Mouse (Mus musculus) heart, embryonic 13.5 days (tissue): Measurements from ENCODE around the gene Rasgef1c. TPM values are rescaled to one million over a fixed set of nuclear protein-coding genes. Genes with fewer than 3 reads are reported as not detected.
A peak's percentile ranks its signal among the peaks of the same experiment; 100 is the strongest.

Source experiments
- ATAC-seq: fragments of 200-750 bp; cut with Nextera tagmentation; 2 replicates; pipeline ENCODE4 v1.8.0; 2017; ENCODE audit warnings: moderate TSS enrichment; ENCODE audit not compliant: insufficient number of reproducible peaks, low FRiP score, low TSS enrichment; ENCODE audit errors: extremely low read depth
- H3K27ac ChIP-seq: fragments of 300-500 bp; sonication (generic); replicated peaks from 2 replicates; pipeline ENCODE4 v1.5.1; 2015; ENCODE audit warnings: moderate library complexity, mild to moderate bottlenecking, inconsistent platforms
- H3K27me3 ChIP-seq: fragments of 300-500 bp; sonication (generic); replicated peaks from 2 replicates; pipeline ENCODE4 v1.6.1; 2015; ENCODE audit warnings: mild to moderate bottlenecking, inconsistent platforms
- H3K36me3 ChIP-seq: fragments of 300-500 bp; sonication (generic); 2 replicates; pipeline ENCODE4 v1.6.1; 2015; ENCODE audit warnings: mild to moderate bottlenecking, inconsistent platforms
- H3K4me1 ChIP-seq: fragments of 300-500 bp; sonication (generic); 2 replicates; pipeline ENCODE4 v1.6.1; 2015; ENCODE audit warnings: inconsistent platforms
- H3K4me2 ChIP-seq: fragments of 300-500 bp; sonication (generic); 2 replicates; pipeline ENCODE4 v1.6.1; 2015; ENCODE audit warnings: inconsistent platforms, mild to moderate bottlenecking, moderate library complexity
- H3K4me3 ChIP-seq: fragments of 300-500 bp; sonication (generic); 2 replicates; pipeline ENCODE4 v1.5.1; 2015; ENCODE audit warnings: moderate library complexity, mild to moderate bottlenecking, inconsistent platforms
- H3K9ac ChIP-seq: fragments of 300-500 bp; sonication (generic); 2 replicates; pipeline ENCODE4 v1.6.1; 2015; ENCODE audit warnings: inconsistent platforms, mild to moderate bottlenecking, moderate library complexity
- H3K9me3 ChIP-seq: fragments of 300-500 bp; sonication (generic); 2 replicates; pipeline ENCODE4 v1.6.1; 2016; ENCODE audit warnings: inconsistent platforms
- WGBS: fragments of 180-500 bp; shearing (Covaris S2); methylation state at CpG from one replicate; pipeline ENCODE4 v1.1.7; 2015; ENCODE audit warnings: mixed read lengths; 5-methylcytosine and 5-hydroxymethylcytosine counted together
- microRNA-seq: library from miRNA; unstranded; fragments of <30 nt; microRNA quantifications from one replicate; pipeline ENCODE4, GENCODE M21; 2016
- polyA plus RNA-seq: library from polyadenylated mRNA; unstranded; fragments of >200 nt; fragmentation: Nextera tagmentation; extraction: Ambion mirVana; gene quantifications from 2 replicates; pipeline ENCODE4 v1.2.1, GENCODE M21; 2015

Rasgef1c gene
- polyA plus RNA-seq, 1 experiment from 2014 or later = not detected

GRCm38 (mm10) chr11:50026521-50027090, 125.0 kb downstream of the Rasgef1c start:
- H3K27me3 ChIP-seq = peaks cover 11% of the 10 kb centered on the region
- WGBS = 51% methylated on average over 3 of the region's 3 CpGs
- no peak for ATAC-seq
- peaks cover 42% of the 10 kb centered on the region for H3K4me1 ChIP-seq
- peak overlapping the region; percentile 93 for H3K4me3 ChIP-seq
- H3K4me2 ChIP-seq = peak overlapping the region; percentile 90
- H3K36me3 ChIP-seq = no peaks in the 10 kb centered on the region
- H3K9ac ChIP-seq = peak overlapping the region; percentile 98
- no peak overlapping the region for H3K27ac ChIP-seq
- H3K9me3 ChIP-seq = no peaks in the 10 kb centered on the region

- no peak for ATAC-seq
Observed at GRCm38 (mm10) chr11:50028416-50028815, 126.8 kb downstream of the Rasgef1c start.

More at GRCm38 (mm10) chr11:50028416-50028815, 126.8 kb downstream of the Rasgef1c start:
- H3K36me3 ChIP-seq = no peaks in the 10 kb centered on the region
- no peak overlapping the region for H3K4me3 ChIP-seq
- peaks cover 44% of the 10 kb centered on the region for H3K4me1 ChIP-seq
- no peaks in the 10 kb centered on the region for H3K9me3 ChIP-seq
- no peak overlapping the region for H3K27ac ChIP-seq
- H3K4me2 ChIP-seq = no peak overlapping the region
- no peak overlapping the region for H3K9ac ChIP-seq
- peaks cover 10% of the 10 kb centered on the region for H3K27me3 ChIP-seq

Small RNA genes lying within 50 kb of the gene (microRNA-seq; reads per million reads assigned to microRNA genes)
- not detected for gene Gm23492

Other genes with a start within 250 kb of the Rasgef1c start
- gene Scgb3a1, start 238.2 kb upstream of the Rasgef1c start, polyA plus RNA-seq = 0.44 TPM in 1 of 2 replicates, not detected in the other
- 36.8 and 38.2 TPM in 2 replicates for gene Cnot6, start 189.1 kb upstream of the Rasgef1c start, polyA plus RNA-seq
- 9.1 and 10.9 TPM in 2 replicates for gene Gfpt2, start 107.7 kb upstream of the Rasgef1c start, polyA plus RNA-seq
- 23.7 and 29.1 TPM in 2 replicates for gene Mapk9, start 55.1 kb upstream of the Rasgef1c start, polyA plus RNA-seq
- gene Rnf130, start 123.5 kb downstream of the Rasgef1c start, polyA plus RNA-seq = 25.7 and 29.6 TPM in 2 replicates
- 26.5 and 26.8 TPM in 2 replicates for gene Tbc1d9b, start 229.6 kb downstream of the Rasgef1c start, polyA plus RNA-seq